Mouse (Mus musculus) olfactory bulb, adult 2 months (tissue): ENCODE data around the gene Sltm.

Experiments used
- CTCF ChIP-seq: fragments of 200-500 bp; IDR thresholded peaks from 2 replicates; pipeline ENCODE4 v1.5.1; 2012; ENCODE audit warnings: low read depth, mild to moderate bottlenecking, low read length, moderate library complexity; ENCODE audit not compliant: insufficient read depth
- POLR2A ChIP-seq: fragments of 200-500 bp; IDR thresholded peaks from 2 replicates; pipeline ENCODE4 v1.6.1; 2012; ENCODE audit warnings: mild to moderate bottlenecking, low read depth, low read length, moderate library complexity; ENCODE audit not compliant: insufficient read depth

GRCm38 (mm10) chr9:70542305-70543041 is at the start of gene Sltm:
- TF ChIP-seq POLR2A = peak; percentile 66; the same call in 1 of the 2 replicates
- no peak for TF ChIP-seq CTCF
